Mouse (Mus musculus) limb, embryonic 12.5 days (tissue): ENCODE results near the gene Pou4f1. TPM values are rescaled to one million over a fixed set of nuclear protein-coding genes. Genes with fewer than 3 reads are reported as not detected.

Source experiments
- ATAC-seq: fragments of 200-750 bp; cut with Nextera tagmentation; 2 replicates; pipeline ENCODE4 v1.8.0; 2017; ENCODE audit warnings: low read depth, moderate TSS enrichment; ENCODE audit not compliant: insufficient number of reproducible peaks, insufficient read depth, low FRiP score, low TSS enrichment
- H3K27ac ChIP-seq: fragments of 300-500 bp; sonication (generic); 2 replicates; pipeline ENCODE4 v1.5.1; 2016; ENCODE audit warnings: mild to moderate bottlenecking, moderate library complexity
- H3K27me3 ChIP-seq: fragments of 300-500 bp; sonication (generic); 2 replicates; pipeline ENCODE4 v1.6.1; 2016; ENCODE audit warnings: mild to moderate bottlenecking, moderate library complexity
- H3K36me3 ChIP-seq: fragments of 300-500 bp; sonication (generic); 2 replicates; pipeline ENCODE4 v1.6.1; 2016; ENCODE audit warnings: mild to moderate bottlenecking, moderate library complexity
- H3K4me1 ChIP-seq: fragments of 300-500 bp; sonication (generic); replicated peaks from 2 replicates; pipeline ENCODE4 v1.6.1; 2016
- H3K4me2 ChIP-seq: fragments of 300-500 bp; sonication (generic); 2 replicates; pipeline ENCODE4 v1.6.1; 2016; ENCODE audit warnings: mild to moderate bottlenecking, moderate library complexity
- H3K4me3 ChIP-seq: fragments of 300-500 bp; sonication (generic); replicated peaks from 2 replicates; pipeline ENCODE4 v1.5.1; 2016; ENCODE audit warnings: mild to moderate bottlenecking
- H3K9ac ChIP-seq: fragments of 300-500 bp; sonication (generic); replicated peaks from 2 replicates; pipeline ENCODE4 v1.6.1; 2016; ENCODE audit warnings: mild to moderate bottlenecking, moderate library complexity
- H3K9me3 ChIP-seq: fragments of 300-500 bp; sonication (generic); 2 replicates; pipeline ENCODE4 v1.6.1; 2016; ENCODE audit warnings: mild to moderate bottlenecking, moderate library complexity
- whole genome bisulfite sequencing: fragments of 180-500 bp; shearing (Covaris S2); methylation state at CpG from one replicate; pipeline ENCODE4 v1.1.7; 2016; 5-methylcytosine and 5-hydroxymethylcytosine counted together
- polyA plus RNA-seq: library from polyadenylated mRNA; unstranded; fragments of >200 nt; fragmentation: Nextera tagmentation; extraction: Ambion mirVana; gene quantifications from 2 replicates; pipeline ENCODE4 v1.2.1, GENCODE M21; 2016

The Pou4f1 gene
- polyA plus RNA-seq, 1 experiment from 2014 or later = 0.93 TPM

DNA sequence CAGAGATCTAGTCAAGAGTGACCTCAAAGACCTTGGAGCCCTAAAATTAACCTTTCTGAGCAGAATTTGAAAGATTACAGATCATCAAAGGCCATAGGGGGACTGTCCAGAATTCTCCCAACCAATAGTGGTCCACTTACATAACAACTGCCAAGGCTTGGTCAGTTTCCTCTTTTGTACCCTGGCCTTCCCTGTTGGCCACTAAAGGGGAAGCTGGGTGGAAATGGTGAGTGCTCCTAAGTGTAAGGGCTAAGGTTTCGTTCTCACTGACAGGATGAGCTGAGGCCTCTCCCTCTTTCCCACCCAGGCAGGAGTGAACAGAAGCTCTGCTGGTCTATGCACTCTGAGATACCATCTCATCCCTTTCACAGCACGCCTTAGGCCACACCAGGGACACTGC lies 33.5 kb downstream of the Pou4f1 start:
- WGBS = 69% methylated on average over 2 of the region's 2 CpGs
- Histone ChIP-seq H3K9me3 (no peaks in the 10 kb centered on the region), H3K4me2 (no peak overlapping the region), H3K27me3 (no peaks in the 10 kb centered on the region), H3K27ac (no peak overlapping the region), H3K4me3 (no peak overlapping the region), H3K4me1 (no peaks in the 10 kb centered on the region), H3K36me3 (no peaks in the 10 kb centered on the region), H3K9ac (no peak overlapping the region)
- no peak for ATAC-seq

DNA sequence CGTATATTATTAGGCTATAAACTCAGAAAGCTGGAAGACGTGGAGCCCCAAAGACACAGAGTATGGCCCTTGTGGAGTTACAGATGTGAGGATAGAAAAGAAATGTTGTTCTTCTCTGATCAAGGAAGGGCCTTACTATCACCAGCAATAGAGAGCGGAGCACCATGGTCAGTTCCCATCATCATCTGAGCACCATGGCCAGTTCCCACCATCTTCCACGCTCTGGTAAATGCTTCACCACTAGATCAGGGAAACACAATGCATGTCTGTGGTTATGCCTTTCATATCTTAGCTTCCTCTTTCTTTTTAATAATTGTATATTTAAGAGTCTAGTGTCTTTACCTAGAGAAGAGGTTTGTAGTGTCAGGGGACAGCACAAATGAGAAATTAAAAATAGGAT lies 37.0 kb downstream of the Pou4f1 start:
- Histone ChIP-seq H3K9me3 (no peaks in the 10 kb centered on the region), H3K27ac (no peak overlapping the region), H3K27me3 (no peaks in the 10 kb centered on the region), H3K4me2 (no peak overlapping the region), H3K36me3 (no peaks in the 10 kb centered on the region), H3K4me3 (no peak overlapping the region), H3K9ac (no peak overlapping the region), H3K4me1 (no peaks in the 10 kb centered on the region)
- ATAC-seq = no peak
- 68% methylated on average over 4 of the region's 4 CpGs for WGBS

DNA sequence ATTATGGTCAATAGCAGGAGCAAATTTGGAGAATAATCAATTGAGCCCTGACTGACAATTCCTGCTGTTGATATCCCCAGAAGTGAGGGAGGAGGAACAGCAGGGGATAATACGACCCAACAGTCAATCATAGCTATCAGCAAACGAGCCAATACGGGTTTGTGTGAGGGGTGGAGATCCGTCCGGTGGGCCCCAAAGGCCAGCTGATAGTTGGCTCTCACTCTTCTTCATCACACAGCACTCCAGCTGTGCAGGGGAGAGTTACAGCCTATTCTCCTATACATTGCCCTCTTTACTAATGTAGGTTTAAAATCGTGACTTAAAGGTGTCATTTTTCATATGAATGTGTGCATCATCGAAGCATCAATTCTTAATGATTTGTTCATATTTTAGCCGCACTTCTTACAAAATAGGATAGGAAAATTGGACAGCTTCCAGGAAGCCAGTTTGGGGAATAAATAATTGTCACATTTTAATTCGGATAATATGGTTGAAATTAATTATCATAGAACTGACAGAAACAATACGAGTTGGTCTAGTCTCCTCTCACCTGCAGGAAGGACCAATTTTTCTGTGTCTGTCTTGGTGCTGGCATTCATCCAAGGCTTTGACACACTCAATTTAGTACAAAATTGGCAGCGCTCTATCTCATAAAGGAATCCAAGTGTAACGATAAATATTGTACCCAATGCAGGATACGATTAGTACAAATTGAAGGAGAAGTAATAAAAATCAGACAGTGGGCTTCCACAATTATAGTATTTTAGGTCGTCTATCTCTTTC lies 43.9 kb downstream of the Pou4f1 start:
- ATAC-seq = no peak
- Histone ChIP-seq H3K36me3 (no peaks in the 10 kb centered on the region), H3K4me2 (no peak overlapping the region), H3K27me3 (no peaks in the 10 kb centered on the region), H3K9me3 (no peaks in the 10 kb centered on the region), H3K9ac (no peak overlapping the region), H3K27ac (no peak overlapping the region), H3K4me3 (no peak overlapping the region), H3K4me1 (no peaks in the 10 kb centered on the region)
- 72% methylated on average over 14 of the region's 14 CpGs for WGBS

Other genes with a start within 250 kb of the Pou4f1 start
- gene Rnf219, start 54.6 kb upstream of the Pou4f1 start, polyA plus RNA-seq = 45.8 TPM in 2 replicates